Mouse (Mus musculus) embryonic stem cell, embryonic (primary cell): ENCODE results near the gene Rhoh.

Experiments used
- CTCF ChIA-PET, 4 experiments: fragments of 300-600 bp in 2 of 4; fragments of 350-600 bp in 2 of 4; sonication (Branson Sonifier 250); formaldehyde crosslinking; loops; one replicate each; lab custom pipeline; 2022; ENCODE audit warnings: inconsistent platforms in 2 of 4; lab: Charles Lee
- POLR2A ChIA-PET, 4 experiments: fragments of 300-600 bp in 2 of 4; fragments of 350-600 bp in 2 of 4; sonication (Branson Sonifier 250); formaldehyde crosslinking; loops; one replicate each; lab custom pipeline; 2022; ENCODE audit warnings: antibody characterized with exemption in 4 of 4, inconsistent platforms in 1 of 4; lab: Charles Lee

The Rhoh gene

GRCm38 (mm10) chr5:65908751-65909150, 47.7 kb downstream of the Rhoh start:
- ChIA-PET CTCF (interaction anchor here in 1 of 4 experiments (0.5 kb wide), 1 partner anchor 880 kb away, joined by 4 read pairs; no protein-coding TSS in a partner anchor), POLR2A (interaction anchor here in 2 of 4 experiments (0.7 to 1.8 kb wide), 2 partner anchors 15 to 47 kb away, joined by 3 to 5 read pairs; no protein-coding TSS in a partner anchor)

GRCm38 (mm10) chr5:65909321-65909720, 48.3 kb downstream of the Rhoh start:
- ChIA-PET POLR2A (interaction anchor here (0.7 to 1.8 kb wide), 4 partner anchors 14 to 780 kb away, joined by 3 to 5 read pairs (median 4); no protein-coding TSS in a partner anchor), CTCF (interaction anchor here in 2 of 4 experiments (0.7 kb wide), 2 partner anchors 76 to 766 kb away, joined by 3 read pairs; no protein-coding TSS in a partner anchor)

DNA sequence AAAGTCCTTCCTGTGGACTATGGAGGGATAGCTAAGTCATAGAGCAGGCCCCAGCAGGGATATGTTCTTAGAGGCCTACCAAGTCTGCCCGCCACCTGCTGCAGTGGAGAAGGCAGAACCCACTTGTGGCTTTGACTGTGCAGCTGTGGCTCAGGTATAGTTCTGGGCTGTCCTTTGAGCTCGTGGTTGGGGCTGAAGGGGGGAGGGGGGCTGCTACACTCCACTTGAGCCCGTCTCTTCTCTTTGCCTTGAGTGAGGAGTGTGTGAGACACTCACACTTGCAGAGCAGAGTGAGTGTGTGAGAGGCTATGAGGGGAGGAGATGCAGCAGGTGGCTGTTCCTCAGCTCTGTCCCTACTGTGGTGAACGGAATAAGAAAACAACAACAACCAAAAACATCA, 49.4 kb downstream of the Rhoh start:
- ChIA-PET POLR2A (interaction anchor here in 3 of 4 experiments (0.5 to 2.6 kb wide), 7 partner anchors 7 to 312 kb away, joined by 3 to 14 read pairs (median 4); no protein-coding TSS in a partner anchor), CTCF (interaction anchor here in 1 of 4 experiments (0.6 kb wide), 1 partner anchor 340 kb away, joined by 3 read pairs; no protein-coding TSS in a partner anchor)

- CTCF ChIA-PET = interaction anchor here in 1 of 4 experiments (1.8 kb wide), 1 partner anchor 79 kb away, joined by 6 read pairs; no protein-coding TSS in a partner anchor
- POLR2A ChIA-PET = interaction anchor here in 2 of 4 experiments (0.7 to 2.6 kb wide), 6 partner anchors 9 to 147 kb away, joined by 3 to 14 read pairs (median 5); no protein-coding TSS in a partner anchor
Measured at GRCm38 (mm10) chr5:65911676-65912075, 50.7 kb downstream of the Rhoh start.

GRCm38 (mm10) chr5:65912201-65912600, 51.2 kb downstream of the Rhoh start:
- POLR2A ChIA-PET = interaction anchor here (0.5 to 2.6 kb wide), 17 partner anchors 9 to 191 kb away, joined by 3 to 14 read pairs (median 3); partner anchors contain the start of gene Chrna9 (in 1 of the 4)
- CTCF ChIA-PET = interaction anchor here in 2 of 4 experiments (0.6 to 1.8 kb wide), 2 partner anchors 79 to 885 kb away, joined by 3 to 6 read pairs; no protein-coding TSS in a partner anchor

GRCm38 (mm10) chr5:65913126-65913525, 52.1 kb downstream of the Rhoh start:
- ChIA-PET CTCF (interaction anchor here in 2 of 4 experiments (0.5 to 1.8 kb wide), 3 partner anchors 12 to 80 kb away, joined by 4 to 16 read pairs (median 6); no protein-coding TSS in a partner anchor), POLR2A (interaction anchor here (0.6 to 2.6 kb wide), 13 partner anchors 10 to 595 kb away, joined by 3 to 14 read pairs (median 3); partner anchors contain the start of gene Chrna9 (in 1 of the 4))

GRCm38 (mm10) chr5:65914342-65914741, 53.3 kb downstream of the Rhoh start:
- ChIA-PET CTCF (no interaction called here), POLR2A (no interaction called here)

DNA sequence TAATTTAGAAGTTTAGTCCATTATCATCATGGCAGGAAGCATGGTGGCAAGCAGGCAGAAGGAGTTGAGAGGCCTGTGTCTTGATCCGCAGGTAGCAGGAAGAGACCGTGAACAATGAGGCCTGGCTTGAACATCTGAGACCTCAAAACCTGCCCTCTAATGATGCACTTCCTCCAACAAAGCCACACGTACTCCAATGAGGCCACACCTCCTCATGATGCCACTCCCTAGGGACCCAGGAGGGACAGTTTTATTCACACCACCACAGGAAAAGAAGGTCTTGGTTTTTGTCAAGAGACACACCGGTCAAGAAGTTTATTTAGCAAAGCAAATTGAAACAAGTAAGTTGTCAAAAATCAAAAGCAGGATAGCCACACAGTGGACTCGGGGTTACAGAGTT, 55.9 kb downstream of the Rhoh start:
- POLR2A ChIA-PET = no interaction called here
- CTCF ChIA-PET = no interaction called here

- ChIA-PET POLR2A (interaction anchor here in 2 of 4 experiments (0.6 to 0.8 kb wide), 2 partner anchors 30 to 47 kb away, joined by 3 to 4 read pairs; no protein-coding TSS in a partner anchor), CTCF (interaction anchor here in 1 of 4 experiments (0.6 kb wide), 2 partner anchors 450 to 1250 kb away, joined by 5 read pairs; no protein-coding TSS in a partner anchor)
Measured at GRCm38 (mm10) chr5:65918601-65919000, 57.6 kb downstream of the Rhoh start.

DNA sequence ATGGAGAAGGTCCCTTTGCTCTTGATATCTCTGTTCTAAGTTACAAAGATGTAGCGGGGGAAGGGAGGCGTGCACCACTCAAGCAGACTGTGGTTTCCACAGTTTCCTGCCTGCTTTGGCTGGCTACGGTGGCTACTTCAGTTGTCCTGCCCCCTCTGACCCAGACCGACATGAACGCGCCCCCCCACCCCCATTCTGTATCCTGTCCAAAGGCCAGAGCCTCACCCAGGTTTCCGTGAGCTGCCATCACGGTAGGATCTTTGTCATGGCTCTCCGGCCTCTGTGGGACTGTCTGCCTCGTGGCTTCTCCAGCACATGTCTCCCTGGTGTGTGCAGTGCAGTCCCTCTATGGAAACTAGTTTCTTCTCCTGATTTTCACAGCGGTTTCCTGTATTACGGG, 58.3 kb downstream of the Rhoh start:
- POLR2A ChIA-PET = interaction anchor here in 1 of 4 experiments (0.8 kb wide), 1 partner anchor 30 kb away, joined by 3 read pairs; no protein-coding TSS in a partner anchor
- CTCF ChIA-PET = interaction anchor here in 1 of 4 experiments (0.6 kb wide), 1 partner anchor 36 kb away, joined by 3 read pairs; no protein-coding TSS in a partner anchor

DNA sequence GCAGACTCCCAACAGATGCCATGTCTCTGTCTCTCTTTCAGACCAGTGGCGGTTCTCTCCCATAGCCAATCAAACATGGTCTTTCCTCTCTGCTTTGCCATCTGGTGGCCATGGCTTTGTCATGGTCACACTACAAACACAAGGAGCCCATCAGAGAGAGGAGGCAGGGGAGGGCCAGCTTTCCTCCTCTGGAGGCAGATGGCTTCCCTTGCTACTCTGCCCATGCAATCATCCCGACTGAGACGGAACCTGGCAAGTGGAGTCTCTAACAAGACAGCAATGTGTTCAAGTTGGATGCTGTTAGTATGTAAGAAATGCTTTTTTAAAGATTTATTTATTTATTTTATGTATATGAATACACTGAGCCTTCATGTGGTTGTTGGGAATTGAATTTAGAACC, 58.9 kb downstream of the Rhoh start:
- ChIA-PET CTCF (no interaction called here), POLR2A (interaction anchor here in 1 of 4 experiments (0.6 kb wide), 1 partner anchor 50 kb away, joined by 3 read pairs; no protein-coding TSS in a partner anchor)

GRCm38 (mm10) chr5:65920701-65921426, 59.9 kb downstream of the Rhoh start:
- CTCF ChIA-PET = interaction anchor here in 2 of 4 experiments (0.5 to 0.6 kb wide), 2 partner anchors 77 to 163 kb away, joined by 4 to 10 read pairs; no protein-coding TSS in a partner anchor
- POLR2A ChIA-PET = interaction anchor here in 2 of 4 experiments (0.6 to 4.0 kb wide), 3 partner anchors 9 to 61 kb away, joined by 4 to 14 read pairs (median 4); no protein-coding TSS in a partner anchor

- ChIA-PET POLR2A (interaction anchor here in 1 of 4 experiments (4.0 kb wide), 1 partner anchor 10 kb away, joined by 14 read pairs; no protein-coding TSS in a partner anchor), CTCF (interaction anchor here in 2 of 4 experiments (0.5 to 0.6 kb wide), 2 partner anchors 78 to 162 kb away, joined by 4 to 10 read pairs; no protein-coding TSS in a partner anchor)
Measured at GRCm38 (mm10) chr5:65921477-65922138, 60.6 kb downstream of the Rhoh start.

DNA sequence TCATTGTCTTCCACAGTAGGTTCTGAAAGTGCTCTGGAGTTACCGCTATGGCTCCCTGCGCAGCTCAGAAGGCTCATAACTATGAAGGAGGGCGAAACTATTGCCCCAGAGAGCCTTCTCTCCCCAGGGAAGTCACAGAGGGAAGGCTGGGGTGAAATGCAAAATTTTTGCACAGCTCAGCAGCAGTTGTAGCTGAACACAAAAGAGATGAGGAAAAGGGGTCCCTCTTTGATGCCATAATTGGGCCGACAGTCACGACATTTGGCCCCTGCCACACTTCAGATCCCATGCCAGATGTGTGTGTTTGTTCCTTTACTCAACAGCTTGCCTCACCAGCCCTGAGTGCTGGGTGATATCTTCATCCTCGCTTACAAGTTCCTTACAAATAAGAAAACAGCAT, 65.7 kb downstream of the Rhoh start:
- POLR2A ChIA-PET = interaction anchor here in 1 of 4 experiments (0.7 kb wide), 1 partner anchor 10 kb away, joined by 4 read pairs; no protein-coding TSS in a partner anchor
- CTCF ChIA-PET = interaction anchor here in 1 of 4 experiments (1.5 kb wide), 1 partner anchor 24 kb away, joined by 3 read pairs; no protein-coding TSS in a partner anchor

GRCm38 (mm10) chr5:65929162-65929561, 68.1 kb downstream of the Rhoh start:
- ChIA-PET POLR2A (interaction anchor here in 1 of 4 experiments (0.7 kb wide), 1 partner anchor 48 kb away, joined by 3 read pairs; no protein-coding TSS in a partner anchor), CTCF (interaction anchor here in 1 of 4 experiments (0.7 to 1.2 kb wide), 2 partner anchors 96 to 477 kb away, joined by 3 read pairs; no protein-coding TSS in a partner anchor)

DNA sequence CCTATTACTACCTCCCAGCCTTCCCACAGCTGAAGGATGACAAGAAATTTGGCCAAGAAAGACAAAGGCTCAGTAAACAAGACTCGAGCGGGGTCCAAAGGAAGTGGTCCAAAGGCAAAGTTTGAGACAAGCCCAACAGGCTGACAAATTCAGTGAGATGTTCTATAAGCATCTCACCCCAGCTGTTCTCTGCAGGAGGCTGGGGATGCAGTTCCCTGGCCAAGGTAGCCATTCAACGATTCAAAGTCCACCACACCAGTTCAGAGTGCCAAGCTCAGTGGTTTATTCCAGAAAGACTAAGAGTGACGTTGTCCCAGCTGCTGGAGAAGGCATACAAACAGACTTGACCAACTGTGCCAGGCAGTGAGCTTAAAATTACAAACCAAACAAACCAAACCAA, 69.2 kb downstream of the Rhoh start:
- ChIA-PET CTCF (no interaction called here), POLR2A (interaction anchor here in 2 of 4 experiments (0.6 to 0.8 kb wide), 3 partner anchors 10 to 444 kb away, joined by 3 to 5 read pairs (median 4); no protein-coding TSS in a partner anchor)

DNA sequence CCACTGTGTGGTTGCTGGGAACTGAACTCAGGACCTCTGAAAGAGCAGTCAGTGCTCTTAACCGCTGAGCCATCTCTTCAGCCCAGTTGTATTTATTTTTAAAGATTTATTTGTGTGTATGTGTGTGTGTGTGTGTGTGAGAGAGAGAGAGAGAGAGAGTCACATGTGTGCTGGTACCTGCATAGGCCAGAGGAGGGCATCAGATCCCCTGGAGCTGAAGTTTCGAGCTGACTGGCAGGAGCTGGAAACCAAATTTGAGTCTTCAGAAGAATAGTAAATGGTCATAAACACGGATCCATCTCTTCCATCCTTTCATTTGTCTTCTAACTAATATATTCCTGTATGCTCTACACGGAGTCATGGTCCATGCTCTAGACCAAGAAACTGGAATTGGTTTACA, 72.2 kb downstream of the Rhoh start:
- ChIA-PET POLR2A (interaction anchor here in 1 of 4 experiments (0.8 kb wide), 1 partner anchor 9 kb away, joined by 3 read pairs; no protein-coding TSS in a partner anchor), CTCF (interaction anchor here in 2 of 4 experiments (0.6 kb wide), 2 partner anchors 100 to 103 kb away, joined by 3 to 6 read pairs; no protein-coding TSS in a partner anchor)
